Mouse (Mus musculus): ENCODE results near the gene Sirt6.

The Sirt6 gene

GRCm38 (mm10) chr10:81626101-81626993 lies 1.2 kb downstream of the Sirt6 start:
- in situ Hi-C loops (cut with MboI, MseI), result no loop called here

- in situ Hi-C loops (cut with MboI, MseI), result no loop called here
These were observed 4.2 kb downstream of the Sirt6 start for GRCm38 (mm10) chr10:81623441-81623840.

GRCm38 (mm10) chr10:81620786-81621185 lies 6.8 kb downstream of the Sirt6 start:
- in situ Hi-C loops (cut with MboI, MseI), result no loop called here

- in situ Hi-C loops (cut with MboI, MseI), result no loop called here
These were observed 7.6 kb downstream of the Sirt6 start for GRCm38 (mm10) chr10:81619976-81620375.

GRCm38 (mm10) chr10:81615486-81615885 lies 12.1 kb downstream of the Sirt6 start:
- in situ Hi-C loops (cut with MboI, MseI), result no loop called here

GRCm38 (mm10) chr10:81612779-81613178 lies 14.8 kb downstream of the Sirt6 start:
- in situ Hi-C loops (cut with MboI, MseI), result no loop called here

- in situ Hi-C loops (cut with MboI, MseI), result no loop called here
These were observed 19.3 kb downstream of the Sirt6 start for GRCm38 (mm10) chr10:81608308-81608707.

GRCm38 (mm10) chr10:81605974-81606751 lies 21.4 kb downstream of the Sirt6 start, which contains the start of gene BC025920:
Gene BC025920, plus strand, starts transcription at chr10:81606270.
- in situ Hi-C loops (cut with MboI, MseI), result no loop called here

GRCm38 (mm10) chr10:81605666-81605973 lies 22.0 kb downstream of the Sirt6 start:
- in situ Hi-C loops (cut with MboI, MseI), result no loop called here

GRCm38 (mm10) chr10:81604968-81605665 lies 22.5 kb downstream of the Sirt6 start:
- in situ Hi-C loops (cut with MboI, MseI), result no loop called here

- in situ Hi-C loops (cut with MboI, MseI), result no loop called here
These were observed 23.3 kb downstream of the Sirt6 start for GRCm38 (mm10) chr10:81604019-81604967.

GRCm38 (mm10) chr10:81602741-81603151 lies 24.9 kb downstream of the Sirt6 start:
- in situ Hi-C loops (cut with MboI, MseI), result no loop called here

GRCm38 (mm10) chr10:81601396-81601905 lies 26.1 kb downstream of the Sirt6 start:
- in situ Hi-C loops (cut with MboI, MseI), result no loop called here

GRCm38 (mm10) chr10:81600738-81601203 lies 26.8 kb downstream of the Sirt6 start, which contains the start of gene Tle6:
Gene Tle6, minus strand, starts transcription at chr10:81601073.
- in situ Hi-C loops (cut with MboI, MseI), result no loop called here

GRCm38 (mm10) chr10:81600096-81600495 lies 27.5 kb downstream of the Sirt6 start:
- in situ Hi-C loops (cut with MboI, MseI), result no loop called here

GRCm38 (mm10) chr10:81599630-81600029 lies 28.0 kb downstream of the Sirt6 start:
- in situ Hi-C loops (cut with MboI, MseI), result no loop called here

- in situ Hi-C loops (cut with MboI, MseI), result no loop called here
These were observed 28.7 kb downstream of the Sirt6 start for GRCm38 (mm10) chr10:81598871-81599270.

GRCm38 (mm10) chr10:81598342-81598741 lies 29.3 kb downstream of the Sirt6 start:
- in situ Hi-C loops (cut with MboI, MseI), result no loop called here

- in situ Hi-C loops (cut with MboI, MseI), result no loop called here
These were observed 30.3 kb downstream of the Sirt6 start for GRCm38 (mm10) chr10:81597137-81597950.

GRCm38 (mm10) chr10:81596611-81597010 lies 31.0 kb downstream of the Sirt6 start:
- in situ Hi-C loops (cut with MboI, MseI), result no loop called here
